Mouse (Mus musculus): ENCODE results near the gene Ube4a.

- TF ChIP-seq CTCF (IDR thresholded peaks at IDR 0.05; ENCODE audit: control insufficient read depth, insufficient read depth, insufficient read length) (no peak), MAX (IDR thresholded peaks at IDR 0.05) (no peak), USF1 (IDR thresholded peaks at IDR 0.05; ENCODE audit: low read depth) (no peak)
These were observed 14.4 kb upstream of the Ube4a start for GRCm38 (mm10) chr9:44979806-44980205.
